Mouse (Mus musculus) midbrain, embryonic 15.5 days (tissue): Measurements from ENCODE around the gene Garnl3. TPM values are rescaled to one million over a fixed set of nuclear protein-coding genes. Genes with fewer than 3 reads are reported as not detected.
A peak's percentile ranks its signal among the peaks of the same experiment; 100 is the strongest.

Experiments
- ATAC-seq: fragments of 200-750 bp; cut with Nextera tagmentation; replicated peaks from 2 replicates; pipeline ENCODE4 v1.8.0; 2017; ENCODE audit warnings: moderate TSS enrichment
- H3K27ac ChIP-seq: fragments of 300-500 bp; sonication (generic); 2 replicates; pipeline ENCODE4 v1.5.1; 2015; ENCODE audit warnings: mild to moderate bottlenecking, inconsistent platforms
- H3K27me3 ChIP-seq: fragments of 300-500 bp; sonication (generic); replicated peaks from 2 replicates; pipeline ENCODE4 v1.6.1; 2015; ENCODE audit warnings: inconsistent platforms
- H3K36me3 ChIP-seq: fragments of 300-500 bp; sonication (generic); replicated peaks from 2 replicates; pipeline ENCODE4 v1.6.1; 2015; ENCODE audit warnings: inconsistent platforms
- H3K4me1 ChIP-seq: fragments of 300-500 bp; sonication (generic); 2 replicates; pipeline ENCODE4 v1.6.1; 2015; ENCODE audit warnings: inconsistent platforms
- H3K4me2 ChIP-seq: fragments of 300-500 bp; sonication (generic); 2 replicates; pipeline ENCODE4 v1.6.1; 2015; ENCODE audit warnings: inconsistent platforms, mild to moderate bottlenecking, moderate library complexity
- H3K4me3 ChIP-seq: fragments of 300-500 bp; sonication (generic); 2 replicates; pipeline ENCODE4 v1.5.1; 2015; ENCODE audit warnings: mild to moderate bottlenecking, inconsistent platforms
- H3K9ac ChIP-seq: fragments of 300-500 bp; sonication (generic); 2 replicates; pipeline ENCODE4 v1.6.1; 2015; ENCODE audit warnings: mild to moderate bottlenecking, inconsistent platforms
- H3K9me3 ChIP-seq: fragments of 300-500 bp; sonication (generic); 2 replicates; pipeline ENCODE4 v1.6.1; 2016; ENCODE audit warnings: inconsistent platforms
- WGBS: fragments of 180-500 bp; shearing (Covaris S2); methylation state at CpG from one replicate; pipeline ENCODE4 v1.1.7; 2015; ENCODE audit warnings: mixed read lengths; 5-methylcytosine and 5-hydroxymethylcytosine counted together
- polyA plus RNA-seq: library from polyadenylated mRNA; unstranded; fragments of >200 nt; fragmentation: Nextera tagmentation; extraction: Ambion mirVana; gene quantifications from 2 replicates; pipeline ENCODE4 v1.2.1, GENCODE M21; 2015

Garnl3 gene
- polyA plus RNA-seq, 1 experiment from 2014 or later = 61.1 TPM

GRCm38 (mm10) chr2:32962875-32963220 is 168.6 kb downstream of the Garnl3 start:
- Histone ChIP-seq H3K27ac (no peak overlapping the region), H3K9ac (peak overlapping the region; percentile 66), H3K27me3 (no peaks in the 10 kb centered on the region), H3K9me3 (no peaks in the 10 kb centered on the region), H3K4me3 (peak overlapping the region; percentile 76), H3K4me1 (peaks cover 45% of the 10 kb centered on the region), H3K36me3 (peaks cover 6% of the 10 kb centered on the region; the same call in 1 of the 2 replicates), H3K4me2 (peak overlapping the region; percentile 82)
- ATAC-seq = no peak
- 9% methylated on average over 9 of the region's 9 CpGs for WGBS

GRCm38 (mm10) chr2:32962062-32962874 is 169.2 kb downstream of the Garnl3 start:
- Histone ChIP-seq H3K27ac (peak overlapping the region; percentile 76), H3K27me3 (no peaks in the 10 kb centered on the region), H3K4me3 (peak overlapping the region; percentile 76), H3K4me2 (peak overlapping the region; percentile 82), H3K4me1 (peaks cover 40% of the 10 kb centered on the region), H3K9ac (peak overlapping the region; percentile 66), H3K36me3 (peaks cover 6% of the 10 kb centered on the region; the same call in 1 of the 2 replicates), H3K9me3 (no peaks in the 10 kb centered on the region)
- WGBS = under 1% methylated on average over 33 of the region's 33 CpGs
- ATAC-seq = peak; percentile 1; the same call in 1 of the 2 replicates

- 3% methylated on average over 55 of the region's 55 CpGs for WGBS
Observed at GRCm38 (mm10) chr2:32961192-32961995, 170.1 kb downstream of the Garnl3 start, which contains the start of the genes Rpl12 and Lrsam1. Gene Rpl12, plus strand, starts transcription at chr2:32961559. Gene Lrsam1, minus strand, starts transcription at chr2:32961614.

GRCm38 (mm10) chr2:32960273-32960672 is 171.2 kb downstream of the Garnl3 start:
- H3K4me2 ChIP-seq = peak overlapping the region; percentile 82
- no peaks in the 10 kb centered on the region for H3K9me3 ChIP-seq
- H3K4me3 ChIP-seq = peak overlapping the region; percentile 76; the same call in 1 of the 2 replicates
- H3K4me1 ChIP-seq = peaks cover 30% of the 10 kb centered on the region
- H3K36me3 ChIP-seq = peaks cover 15% of the 10 kb centered on the region; the same call in 1 of the 2 replicates
- 94% methylated on average over 4 of the region's 4 CpGs for WGBS
- no peaks in the 10 kb centered on the region for H3K27me3 ChIP-seq
- H3K9ac ChIP-seq = peak overlapping the region; percentile 59
- H3K27ac ChIP-seq = no peak overlapping the region
- ATAC-seq = no peak

More at GRCm38 (mm10) chr2:32961192-32961995, 170.1 kb downstream of the Garnl3 start, which contains the start of the genes Rpl12 and Lrsam1:
- ATAC-seq = peak; percentile 94
- no peaks in the 10 kb centered on the region for H3K27me3 ChIP-seq
- H3K36me3 ChIP-seq = peaks cover 6% of the 10 kb centered on the region; the same call in 1 of the 2 replicates
- no peaks in the 10 kb centered on the region for H3K9me3 ChIP-seq
- H3K9ac ChIP-seq = peak within 1 kb of the TSS; percentile 66
- peaks cover 37% of the 10 kb centered on the region for H3K4me1 ChIP-seq
- peak within 1 kb of the TSS; percentile 76 for H3K4me3 ChIP-seq
- H3K27ac ChIP-seq = peak within 1 kb of the TSS; percentile 76
- H3K4me2 ChIP-seq = peak within 1 kb of the TSS; percentile 82

- Histone ChIP-seq H3K36me3 (peaks cover 28% of the 10 kb centered on the region), H3K4me3 (no peak overlapping the region), H3K9ac (no peak overlapping the region), H3K4me1 (peaks cover 13% of the 10 kb centered on the region), H3K4me2 (no peak overlapping the region), H3K9me3 (no peaks in the 10 kb centered on the region), H3K27ac (no peak overlapping the region), H3K27me3 (no peaks in the 10 kb centered on the region)
- no peak for ATAC-seq
- WGBS = 67% methylated on average over 8 of the region's 8 CpGs
Observed at GRCm38 (mm10) chr2:32957344-32957743, 174.1 kb downstream of the Garnl3 start.

GRCm38 (mm10) chr2:32954581-32954980 is 176.9 kb downstream of the Garnl3 start:
- no peaks in the 10 kb centered on the region for H3K9me3 ChIP-seq
- peaks cover 36% of the 10 kb centered on the region for H3K36me3 ChIP-seq
- no peaks in the 10 kb centered on the region for H3K4me1 ChIP-seq
- no peak overlapping the region for H3K4me3 ChIP-seq
- no peaks in the 10 kb centered on the region for H3K27me3 ChIP-seq
- H3K27ac ChIP-seq = no peak overlapping the region
- H3K9ac ChIP-seq = no peak overlapping the region
- no peak overlapping the region for H3K4me2 ChIP-seq
- WGBS = 94% methylated on average over 2 of the region's 2 CpGs
- no peak for ATAC-seq

- WGBS = 93% methylated on average over 11 of the region's 11 CpGs
- peaks cover 38% of the 10 kb centered on the region for H3K36me3 ChIP-seq
- H3K4me2 ChIP-seq = no peak overlapping the region
- no peaks in the 10 kb centered on the region for H3K9me3 ChIP-seq
- no peak for ATAC-seq
- H3K4me3 ChIP-seq = no peak overlapping the region
- no peak overlapping the region for H3K9ac ChIP-seq
- H3K27ac ChIP-seq = no peak overlapping the region
- no peaks in the 10 kb centered on the region for H3K4me1 ChIP-seq
- H3K27me3 ChIP-seq = no peaks in the 10 kb centered on the region
Observed at GRCm38 (mm10) chr2:32947454-32947853, 184.0 kb downstream of the Garnl3 start.

- Histone ChIP-seq H3K4me3 (no peak overlapping the region), H3K9ac (no peak overlapping the region), H3K36me3 (peaks cover 39% of the 10 kb centered on the region), H3K27me3 (no peaks in the 10 kb centered on the region), H3K27ac (no peak overlapping the region), H3K4me2 (no peak overlapping the region), H3K4me1 (no peaks in the 10 kb centered on the region), H3K9me3 (no peaks in the 10 kb centered on the region)
- ATAC-seq = no peak
- 92% methylated on average over 4 of the region's 4 CpGs for whole genome bisulfite sequencing
Observed at GRCm38 (mm10) chr2:32940483-32940882, 191.0 kb downstream of the Garnl3 start.

GRCm38 (mm10) chr2:32939418-32939817 is 192.0 kb downstream of the Garnl3 start:
- no peak for ATAC-seq
- WGBS = 63% methylated on average over 5 of the region's 5 CpGs
- H3K36me3 ChIP-seq = peaks cover 31% of the 10 kb centered on the region

GRCm38 (mm10) chr2:32938741-32939140 is 192.7 kb downstream of the Garnl3 start:
- Histone ChIP-seq H3K36me3 (peaks cover 27% of the 10 kb centered on the region), H3K9ac (no peak overlapping the region), H3K4me1 (no peaks in the 10 kb centered on the region), H3K27ac (no peak overlapping the region), H3K4me2 (no peak overlapping the region), H3K27me3 (no peaks in the 10 kb centered on the region), H3K9me3 (no peaks in the 10 kb centered on the region), H3K4me3 (no peak overlapping the region)
- ATAC-seq = no peak
- 93% methylated on average over 5 of the region's 5 CpGs for WGBS

More at GRCm38 (mm10) chr2:32939418-32939817, 192.0 kb downstream of the Garnl3 start:
- Histone ChIP-seq H3K9me3 (no peaks in the 10 kb centered on the region), H3K27ac (no peak overlapping the region), H3K4me1 (no peaks in the 10 kb centered on the region), H3K9ac (no peak overlapping the region), H3K27me3 (no peaks in the 10 kb centered on the region), H3K4me2 (no peak overlapping the region), H3K4me3 (no peak overlapping the region)
